Mouse (Mus musculus) CH12.LX (cell line): ENCODE data around the gene Tcaf2. TPM values are rescaled to one million over a fixed set of nuclear protein-coding genes. Genes with fewer than 3 reads are reported as not detected.

Experiments
- DNase-seq: peaks from one replicate; pipeline ENCODE4 v3.0.0-alpha.2; 2013; ENCODE audit errors: extremely low read depth
- H3K27ac ChIP-seq: 2 replicates; pipeline ENCODE4 v1.5.1; 2012; ENCODE audit warnings: low read depth, mild to moderate bottlenecking, control low read depth, moderate library complexity; ENCODE audit not compliant: insufficient read depth
- H3K27me3 ChIP-seq: replicated peaks from 2 replicates; pipeline ENCODE3; 2012; ENCODE audit warnings: inconsistent platforms
- H3K36me3 ChIP-seq, 2 experiments: replicated peaks in 1 of 2; 2 replicates each; pipeline versions ENCODE3 to v1.6.1; 2012; ENCODE audit warnings: inconsistent platforms in 1 of 2, low read length in 1 of 2, mild to moderate bottlenecking in 1 of 2, mixed read lengths in 1 of 2, moderate library complexity in 1 of 2; ENCODE audit not compliant: control insufficient read depth in 1 of 2, insufficient read depth in 1 of 2
- H3K4me1 ChIP-seq, 2 experiments: 2 replicates each; pipeline ENCODE4 v1.6.1; 2012; ENCODE audit warnings: inconsistent platforms in 1 of 2, moderate library complexity in 1 of 2; ENCODE audit not compliant: insufficient read depth in 2 of 2, control insufficient read depth in 1 of 2
- H3K4me2 ChIP-seq: 2 replicates; pipeline ENCODE4 v1.6.1; 2012; ENCODE audit warnings: low read depth, mild to moderate bottlenecking, control low read depth; ENCODE audit not compliant: poor library complexity, insufficient read depth, severe bottlenecking
- H3K4me3 ChIP-seq, 3 experiments: fragments of 150-350 bp in 1 of 3; sonication (generic) in 1 of 3; replicated peaks in 1 of 3; 2 replicates each; pipeline versions ENCODE3 to v1.5.1; 2011 to 2012; ENCODE audit warnings: low read depth in 2 of 3, low read length in 2 of 3, mild to moderate bottlenecking in 2 of 3, moderate library complexity in 2 of 3, control low read depth in 1 of 3, improper control_type of control experiment in 1 of 3, inconsistent platforms in 1 of 3, mixed read lengths in 1 of 3; ENCODE audit not compliant: poor library complexity in 1 of 3
- H3K79me2 ChIP-seq: replicated peaks from 2 replicates; pipeline ENCODE4 v1.6.1; 2012; ENCODE audit warnings: mild to moderate bottlenecking, moderate library complexity; ENCODE audit not compliant: control insufficient read depth, poor library complexity, insufficient read depth, severe bottlenecking; ENCODE audit errors: extremely low read depth
- H3K9ac ChIP-seq: 2 replicates; pipeline ENCODE4 v1.6.1; 2012; ENCODE audit warnings: low read depth, mild to moderate bottlenecking, control low read depth, moderate library complexity; ENCODE audit not compliant: insufficient read depth
- H3K9me3 ChIP-seq: replicated peaks from 2 replicates; pipeline ENCODE3; 2012; ENCODE audit warnings: low read length, inconsistent platforms, mixed read lengths
- CHD1 ChIP-seq: IDR thresholded peaks from 2 replicates; pipeline ENCODE4 v1.6.1; 2012; ENCODE audit warnings: low read depth, low read length, improper control_type of control experiment, inconsistent platforms
- CHD2 ChIP-seq: IDR thresholded peaks from 2 replicates; pipeline ENCODE4 v1.6.1; 2011; ENCODE audit warnings: low read length, improper control_type of control experiment
- CTCF ChIP-seq, 2 experiments: IDR thresholded peaks in 1 of 2; conservative IDR thresholded peaks in 1 of 2; 2 replicates each; pipeline ENCODE4 v1.5.1; 2011 to 2012; ENCODE audit warnings: low read depth in 2 of 2, low read length in 2 of 2, improper control_type of control experiment in 1 of 2, inconsistent platforms in 1 of 2, mild to moderate bottlenecking in 1 of 2, moderate library complexity in 1 of 2
- ELF1 ChIP-seq: IDR thresholded peaks from 2 replicates; pipeline ENCODE4 v1.6.1; 2014; ENCODE audit warnings: low read depth, mild to moderate bottlenecking, inconsistent platforms, low read length, improper control_type of control experiment
- HCFC1 ChIP-seq: IDR thresholded peaks from 2 replicates; pipeline ENCODE4 v1.6.1; 2012; ENCODE audit warnings: low read depth, mild to moderate bottlenecking, inconsistent platforms, low read length, improper control_type of control experiment
- JUND ChIP-seq: conservative IDR thresholded peaks from 2 replicates; pipeline ENCODE4 v1.6.1; 2011; ENCODE audit warnings: low read depth, low read length, improper control_type of control experiment
- MAFK ChIP-seq: IDR thresholded peaks from 2 replicates; pipeline ENCODE4 v1.6.1; 2011; ENCODE audit warnings: low read length, improper control_type of control experiment; ENCODE audit not compliant: insufficient replicate concordance
- MAX ChIP-seq: IDR thresholded peaks from 2 replicates; pipeline ENCODE4 v1.6.1; 2011; ENCODE audit warnings: low read length, improper control_type of control experiment
- MEF2A ChIP-seq: IDR thresholded peaks from 2 replicates; pipeline ENCODE4 v1.6.1; 2014; ENCODE audit warnings: low read depth, mild to moderate bottlenecking, inconsistent platforms, low read length, improper control_type of control experiment, borderline replicate concordance
- MXI1 ChIP-seq: IDR thresholded peaks from 2 replicates; pipeline ENCODE4 v1.6.1; 2011; ENCODE audit warnings: mild to moderate bottlenecking, low read depth, low read length, improper control_type of control experiment
- MYC ChIP-seq: IDR thresholded peaks from 2 replicates; pipeline ENCODE4 v1.6.1; 2011; ENCODE audit warnings: low read depth, mild to moderate bottlenecking, improper control_type of control experiment, low read length
- NELFE ChIP-seq: IDR thresholded peaks from 2 replicates; pipeline ENCODE4 v1.6.1; 2011; ENCODE audit warnings: low read depth, low read length, improper control_type of control experiment
- NRF1 ChIP-seq: IDR thresholded peaks from 2 replicates; pipeline ENCODE4 v1.6.1; 2014; ENCODE audit warnings: low read depth, mild to moderate bottlenecking, inconsistent platforms, low read length, improper control_type of control experiment, moderate library complexity
- PAX5 ChIP-seq: IDR thresholded peaks from 2 replicates; pipeline ENCODE4 v1.6.1; 2012; ENCODE audit warnings: low read length, inconsistent platforms, mixed read lengths
- POLR2AphosphoS2 ChIP-seq: IDR thresholded peaks from 2 replicates; pipeline ENCODE4 v1.6.1; 2011; ENCODE audit warnings: low read depth, low read length, improper control_type of control experiment
- RAD21 ChIP-seq: IDR thresholded peaks from 2 replicates; pipeline ENCODE4 v1.6.1; 2011; ENCODE audit warnings: low read depth, mild to moderate bottlenecking, low read length, improper control_type of control experiment, moderate library complexity
- RCOR1 ChIP-seq: conservative IDR thresholded peaks from 2 replicates; pipeline ENCODE4 v1.6.1; 2012; ENCODE audit warnings: low read depth, mild to moderate bottlenecking, inconsistent platforms, low read length, improper control_type of control experiment
- TCF12 ChIP-seq: IDR thresholded peaks from 2 replicates; pipeline ENCODE4 v1.6.1; 2014; ENCODE audit warnings: low read depth, mild to moderate bottlenecking, inconsistent platforms, low read length, improper control_type of control experiment
- UBTF ChIP-seq: IDR thresholded peaks from 2 replicates; pipeline ENCODE4 v1.6.1; 2012; ENCODE audit warnings: low read depth, mild to moderate bottlenecking, inconsistent platforms, low read length, improper control_type of control experiment, moderate library complexity
- ZC3H11A ChIP-seq: IDR thresholded peaks from 2 replicates; pipeline ENCODE4 v1.6.1; 2012; ENCODE audit warnings: low read depth, mild to moderate bottlenecking, inconsistent platforms, low read length, improper control_type of control experiment
- ZMIZ1 ChIP-seq: IDR thresholded peaks from 2 replicates; pipeline ENCODE4 v1.6.1; 2012; ENCODE audit warnings: low read depth, mild to moderate bottlenecking, inconsistent platforms, low read length, improper control_type of control experiment
- ZNF384 ChIP-seq: IDR thresholded peaks from 2 replicates; pipeline ENCODE4 v1.6.1; 2012; ENCODE audit warnings: low read depth, low read length, improper control_type of control experiment, inconsistent platforms
- dilution Hi-C: fragments of 300-500 bp; cut with MboI; formaldehyde crosslinking; loops from 2 replicates; pipeline ENCODE4 v1.14.3; 2020; ENCODE audit warnings: low sequenced_read_pairs; ENCODE audit not compliant: extremely low pct_unique_long_range_greater_than_20kb, extremely low pct_ligation_motif_present
- in situ Hi-C: fragments of 300-500 bp; cut with MboI; formaldehyde crosslinking; loops from 3 replicates; pipeline ENCODE4 v1.14.3; 2019; ENCODE audit warnings: low sequenced_read_pairs, low pct_ligation_motif_present, low pct_unique_long_range_greater_than_20kb, mixed read lengths
- polyA plus RNA-seq: library from polyadenylated mRNA; unstranded; fragments of >175 nt; gene quantifications from 2 replicates; pipeline ENCODE4 v1.2.1, GENCODE M21; 2012; ENCODE audit warnings: low read depth; ENCODE audit not compliant: insufficient read length
- total RNA-seq, 2 experiments: library from RNA; depleted of rRNA; stranded (reverse); fragments of 300-350 nt in 1 of 2; fragments of >200 nt in 1 of 2; gene quantifications; 2 replicates each; pipeline ENCODE4 v1.2.3; 2012 to 2014

Tcaf2 gene
- total and polyA plus RNA-seq, 3 experiments, result not detected

- Histone ChIP-seq H3K4me3 (no peak overlapping the region), H3K4me2 (no peak overlapping the region), H3K27me3 (no peaks in the 10 kb centered on the region), H3K4me1 (no peaks in the 10 kb centered on the region), H3K79me2 (no peaks in the 10 kb centered on the region), H3K27ac (no peak overlapping the region), H3K9ac (no peak overlapping the region), H3K9me3 (no peaks in the 10 kb centered on the region), H3K36me3 (no peaks in the 10 kb centered on the region)
- dilution Hi-C loops (no loop called here), in situ Hi-C loops (no loop called here)
- TF ChIP-seq ELF1 (no peak), CTCF (conservative IDR thresholded peaks at IDR 0.05 in 1 of 2, IDR thresholded peaks at IDR 0.05 in 1 of 2; ENCODE audit: low read depth in 2 of 2, low read length in 2 of 2) (no peak), RAD21 (no peak), PAX5 (no peak), MEF2A (no peak), ZMIZ1 (no peak), UBTF (no peak), ZC3H11A (no peak)
- DNase-seq, result no peak
Observed at GRCm38 (mm10) chr6:42680077-42680476, 35.0 kb upstream of the Tcaf2 start.

GRCm38 (mm10) chr6:42676011-42676410, 31.0 kb upstream of the Tcaf2 start:
- TF ChIP-seq JUND, result no peak
- TF ChIP-seq MAFK, result no peak
- no peak for TF ChIP-seq CHD2
- no peak for TF ChIP-seq RCOR1
- no peak for TF ChIP-seq ZNF384
- no peak for TF ChIP-seq NRF1
- no peak for TF ChIP-seq CTCF (conservative IDR thresholded peaks at IDR 0.05 in 1 of 2, IDR thresholded peaks at IDR 0.05 in 1 of 2; ENCODE audit: low read depth in 2 of 2, low read length in 2 of 2)
- no peak for TF ChIP-seq RAD21
- TF ChIP-seq POLR2AphosphoS2, result no peak
- no peak for TF ChIP-seq ZC3H11A
- no peak for TF ChIP-seq MXI1
- no peak for TF ChIP-seq MEF2A
- TF ChIP-seq CHD1, result no peak
- TF ChIP-seq TCF12, result no peak
- no peak for TF ChIP-seq MAX
- no peak for TF ChIP-seq MYC
- TF ChIP-seq HCFC1, result no peak
- TF ChIP-seq NELFE, result no peak
- TF ChIP-seq, all 38 proteins: peak for 0
- Histone ChIP-seq H3K4me3 (no peak overlapping the region), H3K9me3 (no peaks in the 10 kb centered on the region), H3K4me2 (no peak overlapping the region), H3K27ac (no peak overlapping the region), H3K27me3 (no peaks in the 10 kb centered on the region), H3K9ac (no peak overlapping the region), H3K36me3 (no peaks in the 10 kb centered on the region), H3K4me1 (no peaks in the 10 kb centered on the region), H3K79me2 (no peaks in the 10 kb centered on the region)
- in situ Hi-C loops (no loop called here), dilution Hi-C loops (no loop called here)
- no peak for DNase-seq
